Mouse (Mus musculus): Measurements from ENCODE around the gene Ppp1r7.
"Not testable (repeated sequence)": the region's sequence is repeated elsewhere in the genome, so short reads cannot be mapped to it uniquely, and the experiment has no call there.

The Ppp1r7 gene

DNA sequence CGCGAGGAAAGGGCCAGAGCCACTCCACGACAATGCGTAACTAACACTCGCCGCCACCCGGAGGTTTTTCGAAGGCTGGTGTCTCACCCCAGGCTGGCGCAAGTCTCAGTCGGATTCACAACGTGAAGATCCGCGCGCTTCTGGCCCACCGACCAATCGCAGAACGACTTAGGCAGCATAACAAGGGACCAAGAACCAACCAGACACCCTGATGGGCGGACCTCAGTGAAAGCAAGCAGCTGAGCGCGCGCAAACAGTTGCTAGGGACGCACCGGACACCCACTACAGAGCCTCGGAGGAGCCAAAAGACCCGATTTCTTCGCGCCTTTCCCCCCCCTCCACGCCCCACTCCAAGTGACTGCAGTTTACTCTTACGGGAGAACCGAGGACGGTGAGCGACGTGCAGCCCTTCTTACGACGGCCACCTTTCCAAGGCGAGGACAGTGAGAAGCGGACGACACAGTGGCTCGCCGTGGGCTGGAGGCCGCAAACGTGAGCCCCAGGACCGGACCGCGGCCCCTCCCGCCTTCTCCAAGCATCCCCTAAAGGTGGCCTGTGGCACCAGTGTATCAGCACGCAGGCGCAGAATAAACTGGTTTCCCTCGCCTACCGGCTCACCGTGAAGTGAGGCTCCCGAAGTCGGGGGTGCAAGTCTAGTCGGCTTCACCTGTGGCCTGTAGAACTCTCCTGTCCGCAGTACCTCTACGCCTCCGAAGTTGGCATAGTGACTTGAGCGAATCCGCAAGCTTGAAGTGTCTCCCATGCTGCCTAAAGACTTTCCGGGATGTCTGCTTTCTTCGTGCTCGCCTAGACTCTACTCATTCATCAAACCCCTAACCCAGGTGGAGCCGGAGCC lies at the start of gene Ppp1r7, which contains the start of gene Pask:
Ppp1r7 (plus strand) TSS at position 207 of the 856 bp plus-strand sequence.
Pask (minus strand) TSS at position 835 of the 856 bp plus-strand sequence.
- peak; percentile 95 for DNase-seq

DNA sequence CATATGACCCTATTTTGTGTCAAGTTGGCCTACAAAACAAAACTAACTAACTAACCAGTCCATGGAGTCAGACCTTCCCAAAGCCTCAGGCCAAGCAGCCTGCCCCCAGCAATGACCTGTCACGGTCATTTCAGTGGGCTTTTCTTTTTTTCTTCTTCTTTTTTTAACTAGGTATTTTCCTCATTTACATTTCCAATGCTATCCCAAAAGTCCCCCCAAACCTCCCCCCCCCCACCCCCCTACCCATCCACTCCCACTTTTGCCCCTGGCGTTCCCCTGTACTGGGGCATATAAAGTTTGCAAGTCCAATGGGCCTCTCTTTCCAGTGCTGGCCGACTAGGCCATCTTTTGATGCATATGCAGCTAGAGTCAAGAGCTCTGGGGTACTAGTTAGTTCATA lies 48.2 kb upstream of the Ppp1r7 start:
- not testable (repeated sequence) for DNase-seq

DNA sequence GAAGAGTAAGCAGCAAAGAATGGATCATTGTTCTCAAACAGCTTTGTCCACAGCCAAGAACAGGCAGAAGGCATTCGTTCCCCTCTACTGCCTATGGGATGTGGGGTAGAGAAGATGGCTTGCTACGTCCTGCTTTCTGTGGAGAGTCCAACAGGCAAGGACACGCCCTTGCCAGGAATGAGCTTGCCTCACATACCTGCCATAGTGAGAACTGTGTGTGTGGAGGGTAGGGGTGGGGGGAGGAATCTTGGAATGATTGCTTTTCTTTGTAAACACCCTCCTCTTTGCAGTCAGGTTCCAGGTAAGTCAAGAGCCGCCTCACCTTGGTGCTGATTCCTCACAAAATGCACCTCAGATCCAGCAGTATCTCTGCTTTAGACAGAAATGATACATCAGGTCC lies 42.9 kb upstream of the Ppp1r7 start:
- DNase-seq = no peak

DNA sequence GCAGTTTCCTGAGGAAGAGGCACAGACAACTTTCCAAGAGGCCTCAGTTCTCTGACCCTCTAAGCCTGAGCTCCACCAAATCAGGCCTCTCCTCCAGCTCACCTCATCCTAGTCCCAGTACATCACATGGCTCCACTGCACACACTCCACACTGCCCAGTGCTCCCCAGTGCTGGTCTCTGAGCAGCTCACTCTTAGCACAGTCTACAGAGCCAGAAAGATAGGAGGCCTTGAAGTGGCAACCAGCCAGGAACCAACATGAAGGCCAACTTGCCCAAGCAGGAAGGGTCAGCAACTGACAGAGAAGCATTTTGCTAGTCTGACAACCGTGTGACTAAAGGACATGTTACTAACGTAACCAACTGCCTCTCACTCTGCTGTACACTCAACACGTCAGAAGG lies 42.1 kb upstream of the Ppp1r7 start:
- DNase-seq = no peak

DNA sequence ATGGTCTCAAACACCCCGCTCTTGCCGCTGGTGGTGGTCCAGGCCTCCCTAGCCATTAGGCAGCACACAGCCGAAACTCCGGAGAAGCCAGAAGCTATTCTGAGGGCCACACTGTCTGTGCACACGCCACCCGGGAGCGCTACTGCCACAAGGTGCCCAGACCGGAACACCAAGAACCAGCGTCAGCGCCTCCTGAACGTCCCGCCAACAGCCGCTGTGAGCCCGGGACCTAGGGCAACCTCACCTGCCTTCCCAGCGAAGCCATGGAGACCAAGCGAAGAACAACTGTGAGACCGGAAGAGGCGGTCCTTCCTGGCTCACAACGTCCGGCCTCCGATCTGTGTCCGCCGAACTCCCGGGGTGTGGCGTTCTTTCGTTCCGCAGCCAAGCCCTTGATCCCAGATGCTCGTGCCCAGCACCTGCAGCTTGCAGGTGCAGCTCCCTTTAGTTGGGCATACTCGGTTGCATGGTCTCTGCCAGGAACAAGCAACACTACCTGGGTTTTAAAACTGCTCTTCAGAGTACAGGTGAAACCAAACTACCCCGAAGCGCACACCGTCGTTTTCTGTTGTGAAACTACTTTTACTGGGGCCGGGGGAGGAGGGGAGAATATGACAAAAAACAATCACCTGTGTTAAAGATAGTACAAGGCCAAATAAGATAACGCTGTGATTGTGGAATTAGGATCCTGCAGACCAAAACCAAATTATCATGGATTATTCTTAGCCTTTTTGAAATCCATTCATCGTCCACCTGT lies 36.9 kb upstream of the Ppp1r7 start, which contains the start of gene Mterf4:
Mterf4 (minus strand) TSS at position 335 of the 757 bp plus-strand sequence.
- DNase-seq = peak; percentile 76 to 85

DNA sequence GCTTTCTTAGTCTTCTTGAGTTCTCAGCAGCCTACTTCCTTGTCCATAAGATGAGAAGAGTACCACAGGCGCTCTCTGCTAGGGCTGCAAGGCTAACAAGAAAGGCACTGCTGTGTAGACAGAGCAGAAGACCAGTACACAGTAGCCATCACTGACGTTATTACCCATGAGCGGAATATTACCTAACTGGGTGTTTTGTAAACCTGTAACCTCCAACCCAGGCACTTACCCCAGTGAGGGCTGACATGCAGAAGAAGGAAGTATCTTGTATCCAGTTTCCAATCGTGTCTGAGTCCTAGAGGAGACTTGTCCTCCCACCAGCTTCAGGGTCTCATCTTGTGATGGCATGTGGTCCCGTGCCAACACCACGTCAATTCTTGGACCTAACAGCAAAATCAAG lies 18.7 kb upstream of the Ppp1r7 start:
- no peak for DNase-seq

DNA sequence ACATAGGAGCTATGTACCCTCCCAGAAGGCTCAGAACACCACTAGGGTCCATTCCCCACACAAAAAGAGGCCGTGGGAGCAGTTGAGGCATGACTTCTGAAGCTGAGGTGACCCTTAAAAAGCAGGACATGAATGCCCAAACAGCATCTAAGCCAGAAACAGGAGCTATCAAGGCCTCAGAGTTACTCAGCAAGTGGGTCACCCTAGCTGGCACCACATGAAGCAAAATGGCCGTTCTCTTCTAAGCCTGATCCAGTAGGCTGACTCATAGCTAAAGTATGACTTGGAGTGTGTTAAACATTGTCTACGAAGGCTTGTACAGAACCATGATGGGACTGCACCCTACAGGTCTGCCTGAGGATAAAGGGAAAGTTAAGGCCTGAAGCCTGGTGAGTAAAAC lies 16.2 kb upstream of the Ppp1r7 start:
- no peak for DNase-seq

DNA sequence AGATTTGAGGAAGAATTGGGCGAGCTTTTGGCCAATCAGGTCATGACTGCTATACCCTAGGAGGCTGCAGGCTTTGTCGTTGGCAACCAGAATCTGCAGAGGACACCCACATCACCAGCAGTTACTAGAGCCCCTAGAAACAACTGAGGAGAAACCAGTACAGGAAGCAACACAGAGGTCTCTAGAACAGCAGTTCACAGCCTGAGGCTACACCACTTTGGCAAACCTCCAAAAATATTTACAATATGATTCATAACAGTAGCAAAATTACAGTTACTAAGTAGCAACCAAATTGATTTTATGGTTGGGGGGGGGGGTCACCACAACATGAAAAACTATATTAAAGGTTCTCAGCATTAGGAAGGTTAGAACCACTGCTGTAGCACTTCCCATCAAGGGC lies 8.0 kb upstream of the Ppp1r7 start:
- no peak for DNase-seq

DNA sequence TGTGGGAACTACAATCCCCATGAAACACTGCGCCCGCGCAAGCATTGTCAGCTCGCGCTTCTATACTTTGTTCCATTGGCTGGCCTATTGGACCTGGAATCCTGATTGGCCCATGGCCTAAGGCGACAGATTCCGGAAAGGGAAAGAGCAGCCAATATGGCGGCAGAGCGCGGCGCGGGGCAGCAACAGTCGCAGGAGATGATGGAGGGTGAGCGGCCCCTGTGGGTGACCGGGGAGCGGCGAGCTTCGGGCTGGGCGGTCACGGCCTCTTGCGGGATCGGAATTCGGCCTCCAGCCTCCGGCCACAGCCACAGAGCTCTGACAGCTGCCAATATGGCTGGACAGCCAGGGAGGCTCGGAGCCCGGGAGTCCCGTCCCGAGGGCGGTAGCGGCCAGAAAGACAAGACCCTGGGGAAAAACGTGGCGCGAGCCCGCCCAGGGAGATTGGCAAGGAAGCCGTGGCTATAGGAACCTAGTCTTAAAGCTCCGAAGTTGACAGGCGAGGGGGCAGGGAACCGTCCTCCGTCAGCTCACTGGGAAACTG lies 922 bp downstream of the Ppp1r7 start:
- DNase-seq = peak; percentile 93 to 95

DNA sequence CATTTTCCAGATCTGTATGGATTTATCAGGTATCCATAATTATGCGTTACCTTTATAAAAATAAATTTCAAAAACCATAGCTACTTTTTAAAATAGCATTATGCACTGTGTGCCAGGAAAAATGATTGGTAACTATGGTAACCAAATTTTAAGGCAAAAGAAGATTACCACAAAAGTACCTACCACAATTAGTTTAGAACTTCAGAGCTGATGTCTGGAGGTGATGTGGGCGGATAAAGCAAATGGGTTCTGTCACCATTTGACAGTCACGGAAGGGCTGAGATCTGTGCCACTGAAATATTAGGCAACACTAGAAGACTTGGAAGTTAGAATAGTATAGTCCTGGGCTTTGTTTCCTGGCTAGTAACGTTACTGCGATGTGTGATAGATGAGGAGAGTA lies 4.5 kb downstream of the Ppp1r7 start:
- no peak for DNase-seq

DNA sequence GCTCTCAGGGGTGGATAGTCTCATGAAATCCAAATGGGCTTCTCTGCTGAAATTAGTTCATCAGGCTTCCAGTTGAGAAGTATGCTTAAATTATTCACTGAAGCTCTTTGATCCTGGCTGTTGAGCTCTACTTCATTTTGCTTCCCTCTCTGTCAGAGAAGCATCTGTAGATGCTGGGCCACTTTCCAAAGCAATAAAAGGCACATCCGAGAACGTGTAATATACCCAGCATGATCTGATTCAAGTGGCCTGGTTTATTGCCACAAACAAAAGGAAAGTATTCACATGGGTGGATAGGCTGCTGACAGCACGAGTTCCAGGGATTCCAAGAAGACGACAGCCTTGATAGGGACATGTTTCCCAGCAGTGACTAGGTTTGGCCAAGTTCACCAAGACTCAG lies 7.0 kb downstream of the Ppp1r7 start:
- no peak for DNase-seq

DNA sequence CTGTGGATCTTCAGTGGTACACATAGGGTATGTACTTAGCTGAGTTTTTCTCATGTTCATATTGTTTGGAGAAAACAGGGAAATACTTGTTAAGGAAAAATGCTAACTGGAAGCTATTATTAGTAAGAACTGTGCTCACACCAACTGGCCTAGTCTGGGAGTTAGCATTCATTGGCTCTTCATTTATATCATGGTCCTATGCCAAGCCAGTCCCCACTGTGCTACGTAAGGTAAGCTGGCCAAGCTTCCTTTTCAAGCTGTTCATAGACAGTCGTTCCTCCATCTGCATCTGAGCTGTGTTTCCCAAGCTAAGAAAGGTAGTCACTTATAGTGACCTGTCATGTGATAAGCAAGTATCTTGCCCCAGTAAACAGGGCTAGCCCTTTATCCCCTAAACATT lies 10.1 kb downstream of the Ppp1r7 start:
- DNase-seq = no peak

DNA sequence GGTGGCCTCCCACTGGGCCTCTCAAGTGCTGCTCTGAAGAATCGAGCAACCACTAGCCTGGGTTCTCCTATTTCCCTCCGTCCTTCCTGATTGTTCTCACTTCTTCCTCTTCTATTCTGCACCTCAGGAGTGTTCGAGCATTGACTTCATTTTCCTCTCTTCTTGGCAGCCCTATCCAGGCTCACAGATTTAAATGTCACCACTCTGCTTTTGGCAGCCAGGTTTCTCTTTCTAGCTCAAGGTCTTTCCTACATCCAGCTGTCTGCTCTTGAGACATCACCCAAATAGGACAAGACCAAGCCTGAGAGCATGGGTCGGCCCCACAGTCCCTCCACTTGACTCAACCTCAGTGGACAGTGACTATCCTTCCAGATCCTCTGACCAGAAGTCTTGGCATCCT lies 20.0 kb downstream of the Ppp1r7 start:
- no peak for DNase-seq

DNA sequence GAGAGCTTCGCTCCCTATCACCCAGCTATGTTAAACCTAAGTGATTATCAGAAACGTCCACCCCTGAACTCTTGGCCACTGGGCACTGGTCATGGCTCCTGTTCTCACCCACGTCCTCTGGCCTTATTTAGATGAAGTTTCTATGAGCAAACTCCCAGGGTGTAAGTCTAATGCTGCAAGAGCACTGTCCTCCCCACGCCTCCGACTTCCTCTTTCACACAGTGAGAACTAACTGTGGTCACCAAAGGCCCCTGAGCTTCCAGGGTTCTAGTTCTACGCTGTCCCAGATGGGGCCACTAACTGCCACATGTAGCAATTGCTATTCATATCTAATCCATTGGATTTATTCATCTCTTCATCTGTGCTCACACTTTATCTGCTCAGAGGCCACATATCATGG lies 23.0 kb downstream of the Ppp1r7 start:
- no peak for DNase-seq

DNA sequence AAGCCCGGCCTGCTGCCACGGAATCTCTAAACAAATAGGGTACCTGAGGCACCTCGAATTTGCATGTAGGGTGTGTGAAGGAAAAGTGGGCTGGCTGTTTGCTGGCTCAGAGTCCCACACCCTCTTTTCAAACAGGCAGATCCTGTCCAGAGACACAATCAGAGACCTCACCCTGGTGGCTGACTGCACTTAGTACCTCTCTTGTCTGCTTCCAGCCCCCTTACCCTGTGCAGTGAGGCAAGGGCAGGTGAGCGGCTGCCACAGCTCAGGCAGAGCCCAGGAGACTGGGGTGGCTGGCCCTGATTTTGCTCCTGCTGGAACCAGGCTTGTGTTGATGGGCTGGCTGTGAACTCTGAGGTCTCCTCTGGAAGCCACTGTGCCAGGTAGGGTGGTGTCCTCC lies 31.0 kb downstream of the Ppp1r7 start, which contains the start of gene Ano7:
Ano7 (plus strand) TSS at position 266 of the 400 bp plus-strand sequence.
- DNase-seq = no peak

DNA sequence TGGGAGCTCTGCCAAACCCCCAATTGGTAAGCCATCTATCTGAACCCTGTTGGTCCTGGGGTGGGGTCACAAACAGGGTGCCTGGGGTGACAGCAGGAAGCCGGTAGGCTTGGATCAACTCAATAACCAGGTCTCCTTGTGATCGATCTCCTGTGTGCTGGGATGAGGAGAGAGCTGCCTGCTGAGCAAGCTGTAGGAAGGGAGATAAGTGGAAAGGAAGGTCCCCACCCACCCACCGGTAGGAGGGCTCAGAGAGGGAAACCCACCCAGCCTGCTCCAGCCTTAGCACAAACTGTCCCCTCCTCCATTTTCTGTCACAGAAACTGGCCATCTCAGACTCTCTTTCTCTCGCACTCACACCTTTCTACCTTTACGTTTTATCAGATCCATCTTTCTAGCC lies 34.7 kb downstream of the Ppp1r7 start:
- DNase-seq = no peak

DNA sequence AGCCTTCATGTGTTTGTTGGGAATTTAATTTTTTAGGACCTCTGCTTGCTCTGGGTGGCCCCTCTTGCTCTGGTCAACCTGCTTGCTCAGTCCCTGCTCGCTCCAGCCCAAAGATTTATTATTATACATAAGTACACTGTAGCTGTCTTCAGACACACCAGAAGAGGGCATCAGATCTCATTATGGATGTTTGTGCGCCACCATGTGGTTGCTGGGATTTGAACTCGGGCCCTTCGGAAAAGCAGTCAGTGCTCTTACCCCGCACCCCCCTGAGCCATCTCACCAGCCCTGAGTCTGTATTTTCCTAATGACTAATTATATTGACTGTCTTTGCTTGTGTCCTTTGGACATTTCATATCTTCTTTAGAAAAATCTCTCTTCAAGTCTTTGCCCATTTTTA lies 36.5 kb downstream of the Ppp1r7 start:
- DNase-seq = no peak

DNA sequence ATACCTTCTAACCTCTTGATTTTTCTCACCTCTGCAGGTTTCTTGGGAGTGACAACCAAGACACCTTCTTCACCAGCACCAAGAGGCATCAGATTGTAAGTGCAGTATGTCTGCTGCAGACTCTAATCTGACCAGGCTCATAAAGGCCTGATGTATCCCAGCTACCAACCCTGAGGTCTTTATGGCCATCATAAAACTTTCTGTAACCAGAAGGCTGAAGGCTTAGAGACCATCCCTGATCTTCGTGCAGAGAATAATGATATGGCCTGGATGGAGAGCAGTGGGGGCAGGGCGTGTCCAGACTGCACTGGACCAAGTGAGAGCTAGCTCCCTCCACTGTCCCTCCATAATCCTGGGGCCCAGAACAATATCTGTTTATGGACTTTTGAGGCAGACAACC lies 44.5 kb downstream of the Ppp1r7 start:
- no peak for DNase-seq

DNA sequence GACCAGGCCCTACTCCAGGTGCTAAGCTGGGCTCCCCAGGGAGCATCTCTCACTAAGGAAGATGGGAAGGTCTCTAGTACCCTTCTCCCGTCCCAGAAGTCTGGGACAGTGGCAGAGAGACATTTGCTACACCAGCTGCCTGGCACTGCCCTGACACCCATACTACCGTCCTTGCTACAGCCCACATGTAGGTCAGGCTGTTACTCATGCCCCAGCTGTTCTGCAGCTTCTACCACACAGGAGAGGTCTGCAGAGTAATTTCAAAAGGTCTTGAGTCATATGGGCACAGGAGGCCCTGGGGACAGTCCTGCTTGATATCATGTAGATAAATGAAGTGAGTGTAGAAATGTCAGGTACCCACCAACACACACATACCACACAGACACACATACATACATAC lies 46.3 kb downstream of the Ppp1r7 start:
- DNase-seq = no peak

DNA sequence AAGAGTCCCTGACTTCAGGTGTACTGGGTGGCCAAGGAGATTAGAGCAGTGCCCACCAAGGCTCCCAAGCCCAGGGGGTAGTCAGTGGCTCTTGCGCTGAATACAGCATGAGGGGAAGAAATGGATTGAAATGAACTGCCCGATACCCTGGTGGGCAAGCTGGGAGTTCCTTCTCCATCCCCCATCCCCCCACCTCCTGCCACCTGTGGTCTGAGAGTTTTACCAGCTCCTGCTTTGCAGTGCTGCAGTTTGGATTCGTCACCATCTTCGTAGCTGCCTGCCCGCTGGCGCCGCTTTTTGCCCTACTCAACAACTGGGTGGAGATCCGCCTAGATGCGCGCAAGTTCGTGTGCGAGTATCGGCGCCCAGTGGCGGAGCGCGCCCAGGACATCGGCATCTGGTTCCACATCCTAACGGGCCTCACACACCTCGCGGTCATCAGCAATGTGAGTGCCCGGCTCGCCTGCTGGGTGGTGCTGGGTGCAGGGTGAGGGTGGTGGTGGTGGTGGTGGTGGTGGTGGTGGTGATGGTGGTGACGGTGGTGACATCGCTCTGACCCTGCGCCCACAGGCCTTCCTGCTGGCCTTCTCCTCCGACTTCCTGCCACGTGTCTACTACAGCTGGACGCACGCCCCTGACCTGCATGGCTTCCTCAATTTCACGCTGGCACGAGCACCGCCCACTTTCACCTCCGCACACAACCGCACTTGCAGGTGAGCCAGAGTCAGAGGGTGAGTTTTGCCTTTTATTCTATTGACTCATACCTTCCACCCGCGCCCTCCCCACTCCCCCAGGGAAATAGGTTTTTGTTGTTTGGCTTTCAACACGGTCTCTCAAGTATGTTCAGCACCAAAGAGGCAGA lies 58.8 kb downstream of the Ppp1r7 start:
- no peak for DNase-seq

DNA sequence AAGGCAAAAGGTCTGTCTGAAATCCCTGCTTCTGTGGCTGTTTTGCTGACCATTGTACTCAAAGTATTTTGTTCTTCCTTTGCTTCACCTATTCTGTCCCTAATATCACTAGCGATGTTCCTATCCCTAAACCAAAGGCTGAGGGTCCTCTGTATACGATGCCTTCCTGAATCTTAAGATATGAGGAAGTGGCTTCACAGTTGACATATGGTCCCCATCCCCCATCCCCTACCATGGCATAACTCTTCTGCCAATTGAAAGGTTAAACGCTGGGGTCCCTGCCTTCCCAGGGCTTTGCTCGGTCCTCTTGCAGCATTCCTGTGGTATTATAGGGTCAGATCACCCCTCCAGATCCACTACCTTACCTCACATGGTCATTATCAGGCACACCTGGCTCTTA lies 60.7 kb downstream of the Ppp1r7 start:
- no peak for DNase-seq

All from kidney, adult 8-10 months (tissue).